Mouse (Mus musculus): ENCODE measurements around the gene Abcc6.
A peak's percentile ranks its signal among the peaks of the same experiment; 100 is the strongest.

The Abcc6 gene

GRCm38 (mm10) chr7:46030145-46030488 lies at the start of gene Abcc6:
Gene Abcc6, minus strand, starts transcription at chr7:46030302.
- DNase-seq: peak; percentile 18 to 54

GRCm38 (mm10) chr7:46077675-46078074 lies 47.6 kb upstream of the Abcc6 start:
- DNase-seq: no peak

DNA sequence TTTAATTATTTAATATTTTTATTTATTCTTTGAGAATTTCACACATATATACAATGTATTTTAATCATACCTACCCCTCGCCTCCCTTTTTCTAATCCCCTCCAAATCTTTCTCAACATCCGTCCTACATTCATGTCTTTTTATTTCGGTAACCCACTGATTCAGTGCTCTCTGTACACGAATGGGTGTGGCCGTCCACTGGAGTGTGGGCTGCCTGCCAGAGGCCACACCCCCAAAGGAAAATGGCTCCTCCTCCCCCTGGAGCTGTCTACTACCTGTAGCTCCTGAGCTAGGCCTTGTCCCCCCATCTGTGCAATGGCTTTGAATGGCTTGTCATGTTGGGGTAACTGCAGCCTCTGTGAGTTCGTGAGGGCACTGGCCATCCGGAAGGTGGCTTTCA lies 46.7 kb upstream of the Abcc6 start:
- DNase-seq: no peak

GRCm38 (mm10) chr7:46068831-46069230 lies 38.7 kb upstream of the Abcc6 start:
- DNase-seq: no peak

- no peak for DNase-seq
Observed at GRCm38 (mm10) chr7:46063296-46063695, 33.2 kb upstream of the Abcc6 start.

DNA sequence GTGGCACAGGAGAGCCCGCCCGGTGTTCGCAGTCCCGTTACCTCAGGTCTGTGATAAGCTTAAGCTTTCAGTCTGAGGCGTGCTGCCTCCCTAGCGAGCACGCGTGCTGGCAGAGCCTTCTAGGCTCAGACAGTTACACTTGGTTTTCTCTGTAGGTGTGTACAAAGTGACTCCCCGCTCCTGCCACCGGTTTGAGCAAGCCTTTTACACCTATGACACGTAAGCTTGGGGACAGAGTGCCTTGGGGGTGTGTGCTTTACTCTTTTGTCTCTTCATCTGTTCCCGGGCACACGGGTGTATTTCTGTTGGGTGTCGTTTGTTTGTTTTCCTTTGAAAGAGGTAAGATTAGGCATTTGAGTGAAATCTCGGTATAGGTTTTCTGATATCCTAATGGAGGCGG lies 31.5 kb upstream of the Abcc6 start:
- no peak for DNase-seq

DNA sequence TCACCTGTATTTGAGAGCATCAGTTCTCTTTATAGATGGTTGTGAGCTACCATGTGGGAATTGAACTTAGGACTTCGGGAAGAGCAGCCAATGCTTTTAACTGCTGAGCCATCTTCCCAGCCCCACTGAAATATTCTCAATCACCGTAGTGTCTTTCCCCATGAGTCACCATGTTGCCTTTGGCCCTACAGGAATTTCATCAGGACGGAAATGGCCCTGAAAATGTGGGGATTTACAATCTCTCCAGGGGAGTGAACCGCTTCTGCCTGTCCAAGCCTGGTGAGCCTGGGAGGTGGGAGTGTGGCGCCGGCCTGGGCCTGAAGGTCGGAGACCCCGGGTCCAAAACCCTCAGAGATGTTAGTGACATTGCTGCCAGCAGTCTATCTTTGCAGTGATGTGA lies 30.6 kb upstream of the Abcc6 start:
- no peak for DNase-seq

- DNase-seq: peak in 1 of 2 experiments; percentile 6
Observed at GRCm38 (mm10) chr7:46058882-46059281, 28.8 kb upstream of the Abcc6 start.

GRCm38 (mm10) chr7:46053566-46053965 lies 23.5 kb upstream of the Abcc6 start:
- DNase-seq: no peak

DNA sequence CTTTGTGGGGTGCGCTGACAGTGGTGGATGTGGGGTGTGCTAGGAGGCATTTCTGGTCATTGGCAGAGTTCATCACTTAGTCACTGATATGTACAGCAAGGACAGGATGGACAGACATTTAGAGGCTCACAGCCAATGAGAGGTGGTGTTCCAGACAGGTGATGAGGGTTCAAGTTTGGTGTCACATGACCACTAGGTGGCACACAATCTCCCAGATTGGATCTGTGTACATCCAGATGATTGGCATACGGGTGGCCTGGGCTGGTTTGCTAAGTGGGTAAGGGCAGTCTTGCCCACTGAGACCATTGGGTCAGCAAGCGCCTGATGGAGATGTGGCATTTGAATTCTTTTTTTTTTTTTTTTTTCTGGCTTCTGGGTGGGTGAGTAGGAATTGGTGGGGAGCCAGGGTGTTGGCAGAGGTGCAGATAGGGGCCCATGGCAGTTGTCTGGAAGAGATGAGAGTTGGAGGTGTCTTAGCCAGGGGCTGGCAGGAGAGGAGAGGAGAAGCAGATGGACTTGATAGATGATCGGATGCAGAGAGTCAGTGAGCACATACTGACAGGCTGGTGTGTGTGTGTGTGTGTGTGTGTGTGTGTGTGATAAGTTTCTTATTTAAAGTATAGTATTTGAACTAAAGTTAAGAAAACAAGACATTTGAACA lies 22.2 kb upstream of the Abcc6 start:
- DNase-seq: no peak

GRCm38 (mm10) chr7:46049981-46050380 lies 19.9 kb upstream of the Abcc6 start:
- no peak for DNase-seq

GRCm38 (mm10) chr7:46047873-46048562 lies 17.9 kb upstream of the Abcc6 start:
- no peak for DNase-seq

- no peak for DNase-seq
Observed at GRCm38 (mm10) chr7:46045882-46046281, 15.8 kb upstream of the Abcc6 start.

DNA sequence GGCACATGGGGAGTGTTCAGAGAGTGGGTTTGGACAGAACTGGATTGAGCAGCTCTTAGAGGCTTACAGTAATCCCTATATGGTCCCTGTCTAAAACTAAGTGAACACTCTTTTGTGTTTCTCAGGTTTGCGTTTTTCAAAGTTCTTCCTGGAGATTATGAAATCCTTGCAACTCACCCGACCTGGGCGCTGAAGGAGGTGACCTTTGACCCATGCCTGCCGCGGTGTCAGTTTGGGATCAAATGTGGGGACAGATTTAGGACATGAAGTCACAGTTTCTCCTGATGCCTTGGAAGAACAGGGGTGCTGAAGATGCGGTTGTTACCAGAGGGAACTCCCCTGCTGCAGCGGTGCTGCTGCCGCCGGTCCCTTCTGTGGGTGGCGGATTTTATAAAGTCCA lies 14.0 kb upstream of the Abcc6 start:
- DNase-seq: no peak

- DNase-seq: no peak
Observed at GRCm38 (mm10) chr7:46039873-46040272, 9.8 kb upstream of the Abcc6 start.

- DNase-seq: no peak
Observed at GRCm38 (mm10) chr7:46037433-46037832, 7.3 kb upstream of the Abcc6 start.

DNA sequence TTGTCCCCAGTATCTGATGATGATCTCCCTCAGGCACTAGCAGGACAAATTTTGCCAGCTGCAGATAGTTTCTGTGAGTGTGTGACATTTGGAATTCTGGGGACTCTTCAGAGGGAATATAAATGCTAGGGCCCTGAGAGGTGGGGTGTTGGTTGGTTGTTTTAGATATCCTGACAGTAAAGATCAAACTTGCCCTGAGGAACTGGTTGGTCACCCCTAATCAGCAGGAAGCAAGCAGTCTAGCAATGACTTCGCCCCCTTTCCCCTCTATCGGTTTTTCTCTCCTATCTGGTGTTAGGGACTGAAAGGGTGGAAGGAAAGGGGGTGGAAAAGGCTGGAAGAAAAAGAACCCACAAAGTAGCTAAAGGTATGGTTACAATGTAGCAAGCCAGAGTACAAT lies 5.4 kb upstream of the Abcc6 start:
- DNase-seq: no peak

DNA sequence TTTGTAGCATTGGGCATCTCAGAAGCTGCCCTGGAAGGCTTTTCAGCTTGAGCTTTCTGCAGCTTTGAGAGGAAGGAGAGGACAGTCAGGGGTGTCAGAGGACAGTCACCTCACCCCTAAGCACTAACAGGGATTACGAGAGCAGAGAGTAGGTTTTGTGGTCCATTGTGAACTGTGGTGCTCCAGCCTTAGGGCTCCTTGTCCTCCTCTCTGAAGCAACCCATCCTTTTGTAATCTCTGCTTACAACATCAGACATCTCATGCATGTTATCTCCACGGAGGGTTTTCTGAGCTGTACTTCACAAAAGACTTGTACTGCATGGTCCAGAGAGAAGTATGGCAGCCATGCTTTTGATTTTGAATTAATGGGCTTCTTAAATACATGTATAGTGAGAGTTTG lies 4.9 kb upstream of the Abcc6 start:
- DNase-seq: no peak

GRCm38 (mm10) chr7:46033870-46034337 lies 3.8 kb upstream of the Abcc6 start:
- no peak for DNase-seq

GRCm38 (mm10) chr7:46033109-46033869 lies 3.2 kb upstream of the Abcc6 start, which contains the start of gene Nomo1:
Gene Nomo1, plus strand, starts transcription at chr7:46033698.
- peak; percentile 98 for DNase-seq

DNA sequence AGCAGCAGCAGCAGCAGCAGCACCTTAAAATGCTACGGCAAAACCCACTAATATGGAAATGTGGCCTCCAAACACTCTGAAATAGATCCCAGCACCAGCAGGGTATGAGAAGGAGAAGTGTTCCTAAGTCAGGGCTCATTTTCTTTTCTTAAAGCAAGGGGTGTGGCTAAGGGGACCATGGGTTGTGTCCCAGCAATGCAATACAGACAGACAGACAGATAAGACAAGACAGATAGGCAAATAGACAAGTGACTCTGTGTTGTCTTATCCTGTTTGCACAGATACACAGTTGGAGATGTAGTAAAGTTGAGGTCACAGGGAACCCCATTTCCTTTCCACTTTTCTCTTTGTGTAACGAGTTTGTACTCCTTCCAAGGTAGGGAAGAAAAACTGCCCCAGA lies 973 bp upstream of the Abcc6 start:
- no peak for DNase-seq

- DNase-seq: no peak
Observed at GRCm38 (mm10) chr7:46029299-46030144, 580 bp downstream of the Abcc6 start.

- DNase-seq: no peak
Observed at GRCm38 (mm10) chr7:46028681-46029080, 1.4 kb downstream of the Abcc6 start.

Data from lung, postnatal 4 days (tissue).